Mouse (Mus musculus): ENCODE measurements at regions not wholly inside any gene's neighbourhood (a gene's known extent, or its start where the extent isn't known, plus 50 kb on each side); places are given as distances from the start of the nearest gene placed in this dataset.

GRCm38 (mm10) chr12:16130605-16131004 is 313.9 kb upstream of the Trib2 start:
- Histone ChIP-seq H3K9me3 (replicated peaks; ENCODE audit: control insufficient read depth, low read length) (no peaks in the 10 kb centered on the region), H3K4me2 (ENCODE audit: low read depth, low read length) (no peak overlapping the region), H3K4me1 (ENCODE audit: control insufficient read depth, insufficient read depth, low read length) (no peaks in the 10 kb centered on the region), H3K9ac (ENCODE audit: low read length) (no peak overlapping the region), H3K27ac (ENCODE audit: low read length) (no peak overlapping the region), H3K36me3 (ENCODE audit: control insufficient read depth, insufficient read depth) (no peaks in the 10 kb centered on the region), H3K4me3 (ENCODE audit: low read length) (no peak overlapping the region), H3K27me3 (ENCODE audit: control insufficient read depth, insufficient read depth, low read length) (no peaks in the 10 kb centered on the region)
- ATAC-seq (replicated peaks; ENCODE audit: extremely low read depth, insufficient read depth, low FRiP score) = no peak
- WGBS = 61% methylated on average over 1 of the region's 1 CpGs

GRCm38 (mm10) chr12:16129923-16130322 is 313.2 kb upstream of the Trib2 start:
- no peak overlapping the region for H3K27ac ChIP-seq (ENCODE audit: low read length)
- no peaks in the 10 kb centered on the region for H3K36me3 ChIP-seq (ENCODE audit: control insufficient read depth, insufficient read depth)
- H3K4me3 ChIP-seq (ENCODE audit: low read length) = no peak overlapping the region
- H3K9ac ChIP-seq (ENCODE audit: low read length) = no peak overlapping the region
- H3K9me3 ChIP-seq (replicated peaks; ENCODE audit: control insufficient read depth, low read length) = no peaks in the 10 kb centered on the region
- ATAC-seq (replicated peaks; ENCODE audit: extremely low read depth, insufficient read depth, low FRiP score) = no peak
- WGBS = 97% methylated on average over 3 of the region's 3 CpGs
- H3K4me1 ChIP-seq (ENCODE audit: control insufficient read depth, insufficient read depth, low read length) = no peaks in the 10 kb centered on the region
- no peak overlapping the region for H3K4me2 ChIP-seq (ENCODE audit: low read depth, low read length)
- no peaks in the 10 kb centered on the region for H3K27me3 ChIP-seq (ENCODE audit: control insufficient read depth, insufficient read depth, low read length)

- Histone ChIP-seq H3K36me3 (ENCODE audit: control insufficient read depth, insufficient read depth) (no peaks in the 10 kb centered on the region), H3K4me2 (ENCODE audit: low read depth, low read length) (no peak overlapping the region), H3K9me3 (replicated peaks; ENCODE audit: control insufficient read depth, low read length) (no peaks in the 10 kb centered on the region), H3K9ac (ENCODE audit: low read length) (no peak overlapping the region), H3K27ac (ENCODE audit: low read length) (no peak overlapping the region), H3K27me3 (ENCODE audit: control insufficient read depth, insufficient read depth, low read length) (no peaks in the 10 kb centered on the region), H3K4me3 (ENCODE audit: low read length) (no peak overlapping the region), H3K4me1 (ENCODE audit: control insufficient read depth, insufficient read depth, low read length) (no peaks in the 10 kb centered on the region)
- WGBS = 60% methylated on average over 3 of the region's 3 CpGs
- ATAC-seq (replicated peaks; ENCODE audit: extremely low read depth, insufficient read depth, low FRiP score) = no peak
Observed at GRCm38 (mm10) chr12:16129243-16129642, 312.5 kb upstream of the Trib2 start.

- H3K4me3 ChIP-seq (ENCODE audit: low read length) = no peak overlapping the region
- H3K4me1 ChIP-seq (ENCODE audit: control insufficient read depth, insufficient read depth, low read length) = no peaks in the 10 kb centered on the region
- WGBS = 74% methylated on average over 2 of the region's 2 CpGs
- no peaks in the 10 kb centered on the region for H3K27me3 ChIP-seq (ENCODE audit: control insufficient read depth, insufficient read depth, low read length)
- no peaks in the 10 kb centered on the region for H3K9me3 ChIP-seq (replicated peaks; ENCODE audit: control insufficient read depth, low read length)
- no peak for ATAC-seq (replicated peaks; ENCODE audit: extremely low read depth, insufficient read depth, low FRiP score)
- no peak overlapping the region for H3K4me2 ChIP-seq (ENCODE audit: low read depth, low read length)
- no peaks in the 10 kb centered on the region for H3K36me3 ChIP-seq (ENCODE audit: control insufficient read depth, insufficient read depth)
- H3K9ac ChIP-seq (ENCODE audit: low read length) = no peak overlapping the region
- no peak overlapping the region for H3K27ac ChIP-seq (ENCODE audit: low read length)
Observed at GRCm38 (mm10) chr12:16124906-16125305, 308.2 kb upstream of the Trib2 start.

- H3K36me3 ChIP-seq (ENCODE audit: control insufficient read depth, insufficient read depth) = no peaks in the 10 kb centered on the region
- no peak overlapping the region for H3K9ac ChIP-seq (ENCODE audit: low read length)
- no peak overlapping the region for H3K4me2 ChIP-seq (ENCODE audit: low read depth, low read length)
- H3K4me1 ChIP-seq (ENCODE audit: control insufficient read depth, insufficient read depth, low read length) = no peaks in the 10 kb centered on the region
- ATAC-seq (replicated peaks; ENCODE audit: extremely low read depth, insufficient read depth, low FRiP score) = no peak
- no peak overlapping the region for H3K4me3 ChIP-seq (ENCODE audit: low read length)
- no peak overlapping the region for H3K27ac ChIP-seq (ENCODE audit: low read length)
- no peaks in the 10 kb centered on the region for H3K9me3 ChIP-seq (replicated peaks; ENCODE audit: control insufficient read depth, low read length)
- no peaks in the 10 kb centered on the region for H3K27me3 ChIP-seq (ENCODE audit: control insufficient read depth, insufficient read depth, low read length)
- WGBS = 71% methylated on average over 2 of the region's 2 CpGs
Observed at GRCm38 (mm10) chr12:16122353-16123127, 305.8 kb upstream of the Trib2 start.

GRCm38 (mm10) chr12:16121787-16122186 is 305.1 kb upstream of the Trib2 start:
- Histone ChIP-seq H3K9me3 (replicated peaks; ENCODE audit: control insufficient read depth, low read length) (no peaks in the 10 kb centered on the region), H3K27me3 (ENCODE audit: control insufficient read depth, insufficient read depth, low read length) (no peaks in the 10 kb centered on the region), H3K4me3 (ENCODE audit: low read length) (no peak overlapping the region), H3K36me3 (ENCODE audit: control insufficient read depth, insufficient read depth) (no peaks in the 10 kb centered on the region), H3K4me2 (ENCODE audit: low read depth, low read length) (no peak overlapping the region), H3K9ac (ENCODE audit: low read length) (no peak overlapping the region), H3K27ac (ENCODE audit: low read length) (no peak overlapping the region), H3K4me1 (ENCODE audit: control insufficient read depth, insufficient read depth, low read length) (no peaks in the 10 kb centered on the region)
- 46% methylated on average over 6 of the region's 6 CpGs for WGBS
- ATAC-seq (replicated peaks; ENCODE audit: extremely low read depth, insufficient read depth, low FRiP score) = no peak

GRCm38 (mm10) chr12:16118710-16119109 is 302.0 kb upstream of the Trib2 start:
- H3K9me3 ChIP-seq (replicated peaks; ENCODE audit: control insufficient read depth, low read length) = no peaks in the 10 kb centered on the region
- ATAC-seq (replicated peaks; ENCODE audit: extremely low read depth, insufficient read depth, low FRiP score) = no peak
- H3K27me3 ChIP-seq (ENCODE audit: control insufficient read depth, insufficient read depth, low read length) = no peaks in the 10 kb centered on the region

GRCm38 (mm10) chr12:16106946-16107345 is 290.2 kb upstream of the Trib2 start:
- 0 out of 2 replicates have a peak, but pooled peaks have one; percentile 28 for ATAC-seq (replicated peaks; ENCODE audit: extremely low read depth, insufficient read depth, low FRiP score)
- Histone ChIP-seq H3K27ac (ENCODE audit: low read length) (no peak overlapping the region), H3K9me3 (replicated peaks; ENCODE audit: control insufficient read depth, low read length) (no peaks in the 10 kb centered on the region), H3K9ac (ENCODE audit: low read length) (no peak overlapping the region), H3K4me1 (ENCODE audit: control insufficient read depth, insufficient read depth, low read length) (peaks cover 5% of the 10 kb centered on the region; the same call in 1 of the 2 replicates), H3K27me3 (ENCODE audit: control insufficient read depth, insufficient read depth, low read length) (no peaks in the 10 kb centered on the region), H3K36me3 (ENCODE audit: control insufficient read depth, insufficient read depth) (no peaks in the 10 kb centered on the region), H3K4me2 (ENCODE audit: low read depth, low read length) (no peak overlapping the region; the same call in 1 of the 2 replicates), H3K4me3 (ENCODE audit: low read length) (no peak overlapping the region)
- WGBS = 33% methylated on average over 7 of the region's 7 CpGs

More at GRCm38 (mm10) chr12:16118710-16119109, 302.0 kb upstream of the Trib2 start:
- H3K27ac ChIP-seq (ENCODE audit: low read length) = no peak overlapping the region
- H3K4me3 ChIP-seq (ENCODE audit: low read length) = no peak overlapping the region
- H3K4me2 ChIP-seq (ENCODE audit: low read depth, low read length) = no peak overlapping the region
- no peaks in the 10 kb centered on the region for H3K36me3 ChIP-seq (ENCODE audit: control insufficient read depth, insufficient read depth)
- H3K9ac ChIP-seq (ENCODE audit: low read length) = no peak overlapping the region
- H3K4me1 ChIP-seq (ENCODE audit: control insufficient read depth, insufficient read depth, low read length) = no peaks in the 10 kb centered on the region

GRCm38 (mm10) chr12:16098840-16099239 is 282.1 kb upstream of the Trib2 start:
- no peak for ATAC-seq (replicated peaks; ENCODE audit: extremely low read depth, insufficient read depth, low FRiP score)
- H3K9ac ChIP-seq (ENCODE audit: low read length) = no peak overlapping the region
- no peak overlapping the region for H3K27ac ChIP-seq (ENCODE audit: low read length)
- no peaks in the 10 kb centered on the region for H3K27me3 ChIP-seq (ENCODE audit: control insufficient read depth, insufficient read depth, low read length)
- H3K4me2 ChIP-seq (ENCODE audit: low read depth, low read length) = no peak overlapping the region
- no peaks in the 10 kb centered on the region for H3K36me3 ChIP-seq (ENCODE audit: control insufficient read depth, insufficient read depth)
- H3K9me3 ChIP-seq (replicated peaks; ENCODE audit: control insufficient read depth, low read length) = no peaks in the 10 kb centered on the region
- H3K4me3 ChIP-seq (ENCODE audit: low read length) = no peak overlapping the region
- WGBS = 74% methylated on average over 7 of the region's 7 CpGs
- H3K4me1 ChIP-seq (ENCODE audit: control insufficient read depth, insufficient read depth, low read length) = no peaks in the 10 kb centered on the region
